ENCODE assay signal across 17 mouse cellular contexts in the genomic region with DNA sequence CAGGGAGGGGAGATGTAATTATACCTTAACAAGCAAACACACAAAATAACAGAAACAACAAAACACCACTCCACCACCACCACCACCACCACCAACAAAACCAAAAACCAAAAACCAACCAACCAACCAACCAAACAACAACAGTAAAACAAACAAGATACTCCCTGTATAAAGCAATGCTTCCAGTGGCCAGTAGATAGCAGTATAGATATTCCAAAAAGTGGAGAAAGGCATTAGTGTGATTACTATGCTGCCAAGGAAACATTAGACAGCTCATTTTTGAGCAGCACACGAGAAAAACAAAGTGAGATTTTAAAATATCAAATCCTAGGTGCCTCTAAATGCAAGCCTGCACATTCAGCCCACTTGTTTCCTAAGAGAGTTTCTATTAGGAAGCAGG. TPM values are rescaled to one million over a fixed set of nuclear protein-coding genes. Genes with fewer than 3 reads are reported as not detected.
DNase-seq lines count a peak whose midpoint lies in the region; ATAC-seq and TF ChIP-seq lines count a peak whose summit lies in the region.
"Had no signal": no experiment of that assay in that cellular context is flagged by ENCODE, and none has a peak within 500 bp of the region (broad histone marks: within the 10 kb centered on the region; RNA-seq: fewer than 3 reads in every experiment).

No protein-coding gene starts in this region.

- ATAC-seq in forebrain, postnatal 0 days: peak; percentile 74
- ATAC-seq in forebrain, embryonic 11.5 days (replicated peaks; ENCODE audit: low FRiP score): no peak

- 8% methylated on average over 1 of the region's 1 CpGs for whole genome bisulfite sequencing in forebrain, postnatal 0 days
- 25% methylated on average over 1 of the region's 1 CpGs for WGBS in forebrain, embryonic 11.5 days

- peak; percentile 66 for TF ChIP-seq CTCF in forebrain, postnatal 0 days (IDR thresholded peaks at IDR 0.05; ENCODE audit: low read depth)
- TF ChIP-seq CTCF in layer of hippocampus, adult 2 months (conservative IDR thresholded peaks at IDR 0.05): peak; percentile 70

- no peaks in the 10 kb centered on the region for H3K36me3 ChIP-seq in forebrain, postnatal 0 days (ENCODE audit: insufficient read depth)
- H3K36me3 ChIP-seq in forebrain, embryonic 11.5 days (ENCODE audit: control insufficient read depth, insufficient read depth, low read length): no peaks in the 10 kb centered on the region
- H3K36me3 ChIP-seq: G1E; stomach, embryonic 15.5 days had no signal

- H3K27me3 ChIP-seq in forebrain, postnatal 0 days (ENCODE audit: insufficient read depth, low read length): no peaks in the 10 kb centered on the region
- H3K27me3 ChIP-seq in forebrain, embryonic 11.5 days (ENCODE audit: control insufficient read depth, insufficient read depth, low read length): no peaks in the 10 kb centered on the region
- H3K27me3 ChIP-seq: stomach, embryonic 15.5 days had no signal

- no peak overlapping the region for H3K4me3 ChIP-seq in forebrain, postnatal 0 days (ENCODE audit: low read depth, low read length)
- no peak overlapping the region for H3K4me3 ChIP-seq in forebrain, embryonic 11.5 days (ENCODE audit: low read depth, low read length)
- no peak overlapping the region for H3K4me3 ChIP-seq in layer of hippocampus, adult 2 months
- H3K4me3 ChIP-seq: stomach, embryonic 15.5 days had no signal

- peak; percentile 31 for DNase-seq in forebrain, postnatal 0 days
- DNase-seq in forebrain, embryonic 11.5 days (ENCODE audit: low spot score): no peak
- no peak for DNase-seq in layer of hippocampus, adult 2 months (ENCODE audit: low spot score in 2 of 2)
- DNase-seq in layer of hippocampus, postnatal 36 days: no peak
- DNase-seq in A20 (ENCODE audit: low read depth, low spot score): peak; percentile 4
- DNase-seq in brain, adult 2 months (ENCODE audit: low read depth, low spot score): peak; percentile 4
- DNase-seq in ovary, postnatal 36 days (ENCODE audit: low spot score): no peak
- no peak for DNase-seq in adrenal gland, adult 8-10 months
- DNase-seq: adrenal gland, adult 2 months; cerebellum, adult 2 months; gastrocnemius, postnatal 14 days; kidney, postnatal 14 days; lung, adult 2 months; right cerebral cortex, postnatal 14 days had no signal

- H3K4me1 ChIP-seq in forebrain, postnatal 0 days (ENCODE audit: insufficient read depth): no peaks in the 10 kb centered on the region
- H3K4me1 ChIP-seq in forebrain, embryonic 11.5 days (replicated peaks; ENCODE audit: control insufficient read depth, insufficient read depth, low read length): no peaks in the 10 kb centered on the region
- H3K4me1 ChIP-seq: stomach, embryonic 15.5 days had no signal

- H3K4me2 ChIP-seq in forebrain, postnatal 0 days (ENCODE audit: low read depth): no peak overlapping the region
- no peak overlapping the region for H3K4me2 ChIP-seq in forebrain, embryonic 11.5 days (ENCODE audit: low read depth, low read length, severe bottlenecking)
- H3K4me2 ChIP-seq: stomach, embryonic 15.5 days had no signal

- no peak overlapping the region for H3K9ac ChIP-seq in forebrain, postnatal 0 days
- H3K9ac ChIP-seq in forebrain, embryonic 11.5 days (ENCODE audit: low read length): no peak overlapping the region
- H3K9ac ChIP-seq: stomach, embryonic 15.5 days had no signal

- no peaks in the 10 kb centered on the region for H3K9me3 ChIP-seq in forebrain, postnatal 0 days (ENCODE audit: low read length)
- H3K9me3 ChIP-seq in forebrain, embryonic 11.5 days (ENCODE audit: control insufficient read depth, low read length): no peaks in the 10 kb centered on the region
- H3K9me3 ChIP-seq: G1E; stomach, embryonic 15.5 days had no signal

- no peak overlapping the region for H3K27ac ChIP-seq in forebrain, postnatal 0 days (ENCODE audit: low read depth, low read length)
- H3K27ac ChIP-seq in forebrain, embryonic 11.5 days (ENCODE audit: low read depth, low read length): no peak overlapping the region
- no peak overlapping the region for H3K27ac ChIP-seq in layer of hippocampus, adult 2 months
- H3K27ac ChIP-seq: stomach, embryonic 15.5 days had no signal

RNA-seq across cellular contexts. Expression of gene Nxph2, which starts 6.2 kb away (rescaled TPM):
- 6.2 and 6.7 TPM in 2 replicates for total RNA-seq in forebrain, postnatal 0 days (2014; rRNA removed)
- polyA plus RNA-seq in forebrain, postnatal 0 days (2015; fragmentation: Nextera tagmentation; extraction: Ambion mirVana): 6.1 and 6.4 TPM in 2 replicates
- polyA plus RNA-seq in forebrain, embryonic 11.5 days (2014; fragmentation: Nextera tagmentation; extraction: Ambion mirVana): 0.09 TPM in 1 of 2 replicates, not detected in the other
- 1 to 10 TPM; 1.6 TPM for total RNA-seq in layer of hippocampus, adult 2 months (2021)
- 1 to 10 TPM; 1.8 to 2.2 TPM for total RNA-seq in layer of hippocampus, postnatal 36 days (2021)
- total RNA-seq in adrenal gland, adult 8-10 months (2022): not detected
- total RNA-seq: adrenal gland, adult 2 months; gastrocnemius, postnatal 14 days; heart, postnatal 10 days had no signal
- polyA plus RNA-seq: adrenal gland, adult 2 months; G1E; lung, adult 2 months had no signal

Comparison
In these comparisons a context has a peak if more than half of its experiments do, and no peak if none do; other contexts are left out.
1. DNase-seq: peak in forebrain, postnatal 0 days (single experiment), A20 (single experiment) and brain, adult 2 months (single experiment); none in forebrain, embryonic 11.5 days (single experiment), layer of hippocampus, adult 2 months (0 of 2), layer of hippocampus, postnatal 36 days (0 of 2), ovary, postnatal 36 days (single experiment) and adrenal gland, adult 8-10 months (single experiment).